Mouse (Mus musculus): ENCODE data around the gene Zfp874b.
"Not testable (repeated sequence)": the region's sequence is repeated elsewhere in the genome, so short reads cannot be mapped to it uniquely, and the experiment has no call there.

Zfp874b gene

DNA sequence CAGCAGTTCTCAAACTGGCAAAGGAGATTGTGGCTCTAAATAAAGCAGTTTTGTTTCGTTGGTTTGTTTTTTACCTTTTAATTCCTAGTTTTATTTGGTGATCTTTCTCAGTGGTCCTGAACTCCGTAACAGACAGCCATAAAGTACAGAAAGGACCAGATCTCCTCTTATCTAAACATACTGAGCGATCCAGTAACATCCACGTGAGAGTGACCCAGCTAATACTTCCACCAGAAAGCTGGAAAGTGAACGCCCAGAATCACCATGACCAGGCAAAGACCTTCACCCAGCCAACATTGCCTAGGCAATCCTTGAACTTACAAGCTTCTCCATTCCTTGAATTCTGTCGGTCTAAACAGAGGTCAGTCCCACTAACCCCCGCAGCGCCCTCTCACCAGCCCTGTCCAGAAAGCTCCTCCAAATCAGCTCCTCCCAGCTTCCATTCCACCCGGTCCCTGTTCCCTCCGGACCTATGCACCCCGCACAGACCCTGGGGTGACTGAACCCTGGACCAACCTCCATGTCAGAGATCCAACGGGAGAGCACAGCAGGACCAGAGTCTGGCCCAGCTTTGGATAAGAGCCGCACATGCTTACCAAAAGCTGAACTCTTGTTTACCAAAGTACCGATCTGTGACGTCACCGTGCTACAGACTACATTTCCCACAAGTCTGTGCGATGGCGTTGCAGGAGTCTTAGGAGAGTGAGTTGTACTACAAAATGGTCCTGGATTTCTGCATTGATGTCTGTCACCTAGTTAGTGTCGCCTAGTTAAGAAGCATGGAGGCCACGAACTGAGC, at the start of gene Zfp874b:
Zfp874b (minus strand) TSS at position 634 of the 799 bp plus-strand sequence.
- DNase-seq, result peak; percentile 91

DNA sequence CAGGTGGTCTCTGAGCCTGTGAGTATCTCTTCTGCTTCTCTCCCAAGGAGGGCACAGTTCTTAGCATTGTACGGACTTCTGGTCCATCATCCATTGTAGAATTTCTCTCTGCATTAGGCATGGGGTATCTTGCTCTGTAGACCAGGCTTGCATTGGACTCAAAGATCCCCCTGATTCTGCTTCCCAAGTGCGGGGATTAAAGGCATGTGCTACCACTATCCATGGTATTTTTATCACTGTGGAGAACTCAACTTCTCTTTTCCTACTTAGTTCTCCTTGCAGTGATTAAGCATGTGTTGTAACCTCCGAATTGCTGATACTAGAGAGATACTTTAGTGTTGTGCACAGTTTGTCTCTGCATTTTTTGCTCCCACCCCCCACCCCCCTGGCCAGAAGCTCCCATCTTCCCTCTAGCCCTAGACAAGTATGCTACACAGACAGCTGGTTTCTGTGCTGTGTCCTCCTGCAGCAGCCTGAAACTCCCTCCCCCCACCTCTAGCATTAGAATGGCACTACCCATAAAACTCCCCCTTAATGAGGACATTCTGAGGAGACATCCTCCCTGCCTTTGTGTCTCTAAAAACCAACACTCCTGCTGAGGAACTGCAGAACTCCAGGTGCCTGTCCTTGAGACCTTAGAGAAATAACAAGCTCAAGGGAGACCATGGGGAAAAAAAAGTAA, 43.1 kb upstream of the Zfp874b start:
- no peak for DNase-seq

DNA sequence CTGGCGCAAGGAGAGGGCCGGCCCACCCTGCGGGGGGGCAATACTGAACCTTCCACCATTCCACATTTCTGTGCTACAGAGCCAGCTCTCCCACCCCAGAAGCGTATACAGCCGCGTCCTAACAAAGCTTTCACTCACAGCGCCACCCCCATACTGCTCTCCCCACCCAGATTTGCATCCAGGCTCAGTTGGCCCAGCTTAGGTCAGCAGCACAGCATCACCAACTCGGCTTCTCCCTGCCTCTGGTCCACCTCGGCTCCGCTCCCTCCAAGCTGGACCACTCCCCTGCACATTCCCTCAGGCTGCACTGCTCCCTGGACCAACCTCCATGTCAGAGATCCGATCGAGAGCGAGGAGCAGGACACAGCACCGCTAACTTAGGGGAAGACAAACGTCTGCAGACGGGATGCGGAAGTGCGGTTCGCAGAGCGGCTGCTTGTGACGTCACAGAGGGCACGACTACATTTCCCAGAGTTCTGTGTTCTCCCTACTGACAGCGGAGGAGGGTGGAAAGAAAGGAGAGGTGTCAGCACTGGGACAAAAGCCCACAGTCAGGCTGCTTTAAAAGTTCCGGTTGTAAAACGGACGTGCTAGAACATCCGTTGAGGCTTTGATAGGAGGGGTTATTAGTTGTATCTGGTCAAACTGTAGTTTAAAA, 41.8 kb upstream of the Zfp874b start, which contains the start of the genes Gm26965 and Zfp87:
Gm26965 (minus strand) TSS at position 399 of the 658 bp plus-strand sequence.
Zfp87 (minus strand) TSS at position 425 of the 658 bp plus-strand sequence.
- DNase-seq, result peak; percentile 92

DNA sequence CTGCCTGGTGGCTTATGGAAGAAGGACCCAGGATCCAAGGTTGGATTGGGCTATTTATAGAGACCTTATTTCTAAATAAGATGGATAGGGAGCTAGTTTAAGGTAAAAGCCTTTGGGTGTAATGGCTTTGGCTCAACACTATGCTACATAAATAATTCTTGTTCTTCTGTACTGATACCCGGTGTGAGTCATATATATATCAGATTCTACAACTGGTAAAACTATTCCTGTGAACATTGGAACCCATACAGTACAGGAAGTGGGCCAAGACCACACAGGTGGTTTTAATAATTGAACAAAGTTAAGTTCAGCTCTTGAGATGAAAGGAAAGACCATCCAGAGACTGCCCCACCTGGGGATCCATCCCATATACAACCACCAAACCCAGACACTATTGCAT, 16.9 kb upstream of the Zfp874b start:
- DNase-seq, result no peak

DNA sequence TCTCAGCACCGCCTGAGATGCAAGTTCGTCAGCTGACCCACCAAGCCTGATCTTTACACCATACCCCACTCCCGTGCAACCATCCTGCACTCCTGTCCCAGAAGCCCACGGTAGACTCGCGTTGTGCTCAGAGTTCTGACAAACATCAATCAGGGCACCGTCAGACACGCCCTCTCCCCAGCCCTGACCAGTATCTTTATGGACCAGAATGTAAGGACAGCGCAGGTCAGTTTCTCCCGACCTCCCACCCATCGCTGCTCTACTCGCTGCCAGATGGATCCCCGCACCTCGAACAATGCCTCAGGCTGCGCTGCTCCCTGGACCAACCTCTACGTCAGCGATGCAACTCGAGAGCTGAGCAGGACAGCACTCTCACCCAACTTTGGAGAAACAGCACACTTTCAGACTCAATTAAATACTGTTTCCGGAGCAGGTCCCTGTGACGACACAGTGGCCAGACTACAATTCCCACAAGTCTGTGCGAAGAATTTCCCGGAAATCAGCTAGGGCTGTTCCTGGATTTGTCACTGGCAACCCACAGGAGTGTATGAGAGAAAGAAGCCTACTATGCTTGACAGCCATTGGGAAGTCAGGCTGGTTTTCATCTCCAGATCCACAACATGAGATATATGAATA, 16.1 kb upstream of the Zfp874b start, which contains the start of gene Zfp58:
Zfp58 (minus strand) TSS at position 472 of the 636 bp plus-strand sequence.
- peak; percentile 86 for DNase-seq

DNA sequence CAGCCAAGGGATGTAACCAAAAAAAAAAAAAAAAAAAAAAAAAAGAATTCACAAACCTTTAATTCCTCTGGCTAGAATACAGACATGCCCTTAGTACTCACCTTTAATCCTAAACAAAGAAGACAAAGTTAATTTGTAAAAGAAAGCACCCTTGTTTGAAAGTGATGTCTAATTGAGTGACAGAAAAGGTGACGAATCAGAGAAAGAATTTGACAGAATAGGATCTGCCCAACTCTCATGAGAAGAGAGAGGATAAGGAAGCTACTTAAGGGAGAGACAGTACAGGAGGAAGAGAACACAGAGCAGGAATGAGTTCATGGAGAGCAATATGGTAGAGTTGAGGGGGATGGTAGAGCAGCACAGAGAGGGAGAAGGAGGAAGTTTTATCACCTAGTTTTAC, 11.6 kb upstream of the Zfp874b start:
- no peak for DNase-seq

DNA sequence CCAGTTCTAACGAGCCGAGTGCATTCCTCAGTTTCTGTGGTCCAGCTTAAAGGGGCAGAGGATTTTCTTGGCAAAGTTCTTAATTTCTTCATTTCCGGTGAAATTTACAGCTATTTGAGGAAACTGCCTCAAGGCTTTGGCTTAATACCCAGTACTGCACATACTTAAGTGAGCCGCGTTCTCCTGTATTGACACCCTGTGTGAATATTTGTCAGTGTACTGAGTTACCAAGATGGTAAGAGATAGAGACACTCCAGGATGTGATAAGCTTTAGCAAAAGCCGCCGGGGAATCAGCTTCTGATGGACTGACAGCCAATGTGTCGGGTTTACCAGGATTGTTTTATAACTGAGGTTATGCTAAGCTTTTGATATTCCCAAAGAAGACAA, 360 bp upstream of the Zfp874b start:
- no peak for DNase-seq

DNA sequence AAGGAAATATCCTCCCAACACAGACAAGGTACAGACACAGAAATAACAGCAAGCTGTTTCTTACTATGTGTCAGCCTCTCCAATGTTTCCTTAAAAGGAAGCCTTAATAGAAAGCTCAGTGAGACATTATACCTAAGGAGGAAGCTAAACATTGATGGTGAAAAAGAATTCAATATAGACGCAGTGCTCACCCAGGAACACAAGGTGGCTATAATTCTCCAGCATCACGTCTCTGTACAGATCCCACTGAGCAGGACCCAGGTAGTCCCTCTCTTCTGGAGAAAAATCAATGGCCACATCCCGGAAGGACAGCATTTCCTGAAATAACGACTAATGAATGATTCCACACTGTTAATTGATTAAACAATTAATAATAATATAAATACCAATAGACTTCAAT, 2.5 kb downstream of the Zfp874b start:
- no peak for DNase-seq

DNA sequence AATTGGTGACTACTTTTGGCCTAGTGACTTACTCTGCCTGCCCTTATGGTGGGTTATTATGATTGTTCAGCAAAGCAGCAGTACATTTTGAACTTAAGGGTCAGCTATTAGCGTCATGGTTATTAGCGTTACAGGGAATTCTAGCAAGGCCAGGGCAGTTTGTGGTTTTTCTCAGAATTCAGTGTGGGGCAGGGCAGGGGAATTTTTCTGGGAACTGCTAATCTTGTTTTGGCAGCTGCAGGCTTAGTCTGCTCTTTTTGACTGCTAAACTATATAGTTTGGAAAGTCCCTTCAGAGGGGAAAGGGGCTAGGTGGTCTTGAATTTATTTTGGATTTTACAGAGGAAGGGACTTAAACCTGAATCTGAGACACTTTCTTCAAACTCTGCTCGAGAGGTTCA, 14.8 kb downstream of the Zfp874b start:
- no peak for DNase-seq

DNA sequence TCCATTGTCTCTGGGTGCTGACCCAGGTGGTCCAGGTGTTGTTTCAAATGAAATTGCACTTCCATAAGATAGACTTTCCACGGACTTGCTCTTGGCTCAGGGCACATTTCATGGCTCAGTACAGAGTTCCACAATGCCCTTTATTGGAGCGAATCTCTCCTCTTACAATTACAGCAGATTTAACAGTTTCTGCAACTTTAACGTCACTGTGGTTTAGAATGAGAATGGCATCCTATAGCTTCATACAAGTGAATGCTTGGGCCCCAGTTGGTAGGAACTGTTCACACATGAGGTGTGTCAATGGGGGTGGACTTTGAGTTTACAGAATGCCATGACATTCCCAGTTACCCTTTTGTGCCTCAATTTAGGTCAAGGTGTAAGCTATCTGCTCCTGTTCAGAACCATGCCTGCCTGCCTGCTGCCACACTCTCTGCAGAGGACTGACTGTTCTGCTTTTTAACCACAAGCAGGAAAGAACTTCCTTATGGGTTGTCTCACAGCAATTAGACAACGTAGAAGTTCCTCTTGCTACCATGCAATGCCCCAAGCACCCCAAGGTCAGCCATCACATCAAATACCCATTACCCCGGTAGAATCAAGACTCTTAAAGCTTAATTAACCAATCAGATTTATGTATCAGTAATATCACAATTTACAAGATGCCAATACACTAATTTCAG, 20.4 kb downstream of the Zfp874b start:
- DNase-seq, result not testable (repeated sequence)

DNA sequence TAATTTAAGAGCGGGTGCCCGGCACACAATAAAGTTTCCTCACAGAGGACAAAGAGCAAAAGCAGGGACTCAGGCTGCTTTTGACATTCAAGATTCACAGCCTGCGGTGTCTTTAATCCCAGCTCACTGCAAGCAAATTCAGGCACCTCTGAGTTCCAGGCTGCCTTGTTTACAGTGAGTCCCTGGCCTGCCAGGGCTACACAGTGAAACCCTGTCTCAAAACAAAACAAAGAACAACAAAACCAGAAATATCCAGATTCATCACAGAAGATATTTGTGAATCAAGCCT, 32.1 kb downstream of the Zfp874b start:
- no peak for DNase-seq

DNA sequence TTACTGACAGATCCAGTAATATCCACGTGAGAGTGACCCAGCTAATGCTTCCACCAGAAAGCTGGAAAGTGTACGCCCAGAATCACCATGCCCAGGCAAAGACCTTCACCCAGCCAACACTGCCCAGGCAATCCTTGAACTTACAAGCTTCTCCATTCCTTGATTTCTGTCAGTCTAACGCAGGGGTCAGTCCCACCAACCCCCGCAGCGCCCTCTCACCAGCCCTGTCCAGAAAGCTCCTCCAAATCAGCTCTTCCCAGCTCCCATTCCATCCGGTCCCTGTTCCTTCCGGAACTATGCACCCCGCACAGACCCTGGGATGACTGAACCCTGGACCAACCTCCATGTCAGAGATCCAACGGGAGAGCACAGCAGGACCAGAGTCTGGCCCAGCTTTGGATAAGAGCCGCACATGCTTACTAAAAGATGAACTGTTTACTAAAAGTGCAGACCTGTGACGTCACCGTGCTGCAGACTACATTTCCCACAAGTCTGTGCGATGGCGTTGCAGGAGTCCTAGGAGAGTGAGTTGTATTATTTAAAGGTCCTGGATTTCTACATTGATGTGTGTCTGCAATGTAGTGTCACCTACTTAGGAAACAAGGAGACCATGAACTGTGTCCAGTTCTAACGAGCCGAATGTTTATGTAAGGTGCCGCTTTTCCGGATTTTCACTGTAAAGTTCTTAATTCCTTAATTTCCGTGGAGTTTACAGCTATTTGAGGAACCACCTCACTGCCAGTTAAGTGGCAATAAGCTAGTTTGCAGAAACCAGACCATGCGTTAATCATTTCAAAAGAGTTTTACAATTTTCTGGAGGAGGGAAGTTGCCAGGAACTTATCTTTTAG, 32.7 kb downstream of the Zfp874b start, which contains the start of gene Zfp874a:
Zfp874a (minus strand) TSS at position 453 of the 849 bp plus-strand sequence.
- peak; percentile 95 for DNase-seq

DNA sequence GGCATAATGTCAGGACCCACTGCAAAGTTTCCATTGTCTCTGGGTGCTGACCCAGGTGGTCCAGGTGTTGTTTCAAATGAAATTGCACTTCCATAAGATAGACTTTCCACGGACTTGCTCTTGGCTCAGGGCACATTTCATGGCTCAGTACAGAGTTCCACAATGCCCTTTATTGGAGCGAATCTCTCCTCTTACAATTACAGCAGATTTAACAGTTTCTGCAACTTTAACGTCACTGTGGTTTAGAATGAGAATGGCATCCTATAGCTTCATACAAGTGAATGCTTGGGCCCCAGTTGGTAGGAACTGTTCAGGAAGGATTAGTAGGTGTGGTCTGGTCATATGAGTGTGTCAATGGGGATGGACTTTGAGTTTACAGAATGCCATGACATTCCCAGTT, 47.0 kb downstream of the Zfp874b start:
- DNase-seq, result not testable (repeated sequence)

DNA sequence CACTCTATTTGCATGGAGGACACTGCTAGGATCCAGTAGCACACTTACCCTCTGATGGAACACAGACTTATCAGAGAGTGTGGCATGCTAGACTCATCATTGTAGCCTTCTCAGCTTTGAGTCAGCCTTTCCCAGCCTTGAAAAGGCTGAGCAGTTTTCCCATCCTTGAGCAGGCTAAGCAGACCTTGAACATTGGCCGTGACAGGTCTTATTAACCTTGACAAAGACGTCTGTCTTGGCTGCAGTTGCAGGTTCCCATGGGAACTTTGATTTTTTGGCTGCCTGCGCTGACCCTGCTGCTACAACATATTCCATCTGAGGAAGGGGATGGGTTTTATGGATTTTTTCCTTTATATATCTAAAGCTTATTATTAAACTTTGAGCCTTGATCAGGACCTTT, 55.9 kb downstream of the Zfp874b start:
- no peak for DNase-seq

DNA sequence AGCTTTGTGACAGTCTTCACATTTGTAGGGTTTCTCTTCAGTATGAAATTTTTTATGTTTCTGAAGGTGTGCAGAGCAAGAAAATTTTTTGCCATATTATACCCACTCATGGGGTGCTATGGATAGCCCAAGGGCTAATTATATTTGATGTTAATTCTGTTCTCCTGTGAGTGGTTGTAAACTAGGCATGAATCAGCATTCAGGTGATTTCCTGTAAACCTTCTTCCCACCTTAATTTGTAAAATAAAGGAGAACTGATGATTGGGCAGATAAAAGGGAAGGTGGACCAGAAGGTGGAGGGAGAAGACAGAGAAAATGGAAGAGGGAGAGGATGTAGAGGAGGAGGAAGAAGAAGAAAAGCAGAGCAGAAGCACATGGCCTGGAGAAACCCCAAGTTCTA, 58.4 kb downstream of the Zfp874b start:
- DNase-seq, result not testable (repeated sequence)

DNA sequence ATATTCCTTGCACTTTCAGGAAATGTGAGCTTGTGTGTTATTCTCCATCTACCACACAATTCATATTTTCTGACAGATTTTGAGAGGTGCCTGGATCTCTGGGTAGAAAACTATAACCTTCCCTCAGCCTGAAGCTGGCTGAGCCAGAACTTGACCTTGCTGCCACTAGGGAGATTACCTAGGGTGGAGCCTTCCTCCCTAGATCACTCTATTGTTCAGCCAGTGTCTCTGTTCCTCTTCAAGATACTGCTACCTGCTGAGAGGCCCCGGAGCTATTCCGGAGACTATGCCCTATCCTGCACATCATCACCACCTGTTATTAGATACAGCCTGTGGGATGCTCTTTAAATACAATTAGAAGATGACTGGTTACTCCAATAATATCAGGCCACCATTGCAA, 61.5 kb downstream of the Zfp874b start:
- DNase-seq, result not testable (repeated sequence)

All from kidney, adult 11 months (tissue).